Mouse (Mus musculus) layer of hippocampus, adult 2 months (tissue): Measurements from ENCODE around the gene Mov10. TPM values are rescaled to one million over a fixed set of nuclear protein-coding genes. Genes with fewer than 3 reads are reported as not detected.
"Not testable (repeated sequence)": the region's sequence is repeated elsewhere in the genome, so short reads cannot be mapped to it uniquely, and the experiment has no call there.

Experiments
- DNase-seq, 2 experiments: peaks; one replicate each; pipeline ENCODE4 v3.0.0; 2022; ENCODE audit warnings: low spot score in 2 of 2
- H3K27ac ChIP-seq: fragments of 200-600 bp; 2 replicates; pipeline ENCODE4 v1.8.1; 2022
- H3K4me3 ChIP-seq: fragments of 200-600 bp; 2 replicates; pipeline ENCODE4 v1.8.1; 2022; ENCODE audit warnings: mild to moderate bottlenecking
- CTCF ChIP-seq: fragments of 200-600 bp; conservative IDR thresholded peaks from 2 replicates; pipeline ENCODE4 v1.8.1; 2022; ENCODE audit warnings: antibody characterized with exemption, mild to moderate bottlenecking, moderate library complexity
- total RNA-seq, 2 experiments: library from RNA; stranded (reverse); gene quantifications; 2 replicates each; pipeline ENCODE4 v1.2.3; 2021

Gene Mov10
- total RNA-seq, 2 experiments from 2014 or later: 10.2 to 11.0 TPM

- no peak for DNase-seq
- no peak overlapping the region for H3K4me3 ChIP-seq
- no peak overlapping the region for H3K27ac ChIP-seq
- no peak for TF ChIP-seq CTCF
These were observed 51.2 kb downstream of the Mov10 start for GRCm38 (mm10) chr3:104767141-104767540.

GRCm38 (mm10) chr3:104765021-104765420, 53.3 kb downstream of the Mov10 start:
- DNase-seq: no peak
- TF ChIP-seq CTCF: peak; percentile 73
- Histone ChIP-seq H3K27ac (no peak overlapping the region), H3K4me3 (no peak overlapping the region)

GRCm38 (mm10) chr3:104762103-104762863, 56.1 kb downstream of the Mov10 start:
- H3K27ac ChIP-seq, H3K4me3 ChIP-seq, DNase-seq: not testable (repeated sequence)

GRCm38 (mm10) chr3:104758869-104759268, 59.5 kb downstream of the Mov10 start:
- no peak overlapping the region for H3K27ac ChIP-seq
- peak overlapping the region; percentile 54 for H3K4me3 ChIP-seq
- no peak for TF ChIP-seq CTCF
- no peak for DNase-seq

- peak; percentile 27 to 73 for DNase-seq
- peak overlapping the region; percentile 54 for H3K4me3 ChIP-seq
- peak; percentile 87 for TF ChIP-seq CTCF
- no peak overlapping the region for H3K27ac ChIP-seq
These were observed 60.0 kb downstream of the Mov10 start for GRCm38 (mm10) chr3:104758406-104758805.

- TF ChIP-seq CTCF: peak; percentile 46
- H3K27ac ChIP-seq: not testable (repeated sequence)
- peak in 1 of 2 experiments; percentile 17 for DNase-seq
These were observed 65.5 kb downstream of the Mov10 start for GRCm38 (mm10) chr3:104752845-104753244.

More at GRCm38 (mm10) chr3:104752845-104753244, 65.5 kb downstream of the Mov10 start:
- not testable (repeated sequence) for H3K4me3 ChIP-seq

Other genes with a start within 250 kb of the Mov10 start
- gene Slc16a1, start 179.9 kb downstream of the Mov10 start, total RNA-seq: 10 to 100 TPM; 20.8 to 22.0 TPM
- under 1 TPM in 1 of 2 experiments, not detected in 1; 0.46 TPM for gene Ppm1j, start 37.5 kb downstream of the Mov10 start, total RNA-seq
- gene Fam19a3, start 36.7 kb downstream of the Mov10 start, total RNA-seq: not detected
- gene Rhoc, start 30.2 kb downstream of the Mov10 start, total RNA-seq: 10 to 100 TPM; 22.8 to 24.9 TPM
- gene St7l, start 45.4 kb upstream of the Mov10 start, total RNA-seq: 10 to 100 TPM; 34.8 to 40.1 TPM
- 10 to 100 TPM; 34.2 to 39.5 TPM for gene Capza1, start 45.9 kb upstream of the Mov10 start, total RNA-seq
- gene Wnt2b, start 143.4 kb upstream of the Mov10 start, total RNA-seq: under 1 TPM; 0.41 to 0.47 TPM
- 10 to 100 TPM; 21.1 to 25.4 TPM for gene Cttnbp2nl, start 234.6 kb upstream of the Mov10 start, total RNA-seq
- not detected for gene 4930564D02Rik, start 248.3 kb upstream of the Mov10 start, total RNA-seq